Mouse (Mus musculus): ENCODE data around the gene Hist1h2bb. TPM values are rescaled to one million over a fixed set of nuclear protein-coding genes. Genes with fewer than 3 reads are reported as not detected.
"Not testable (repeated sequence)": the region's sequence is repeated elsewhere in the genome, so short reads cannot be mapped to it uniquely, and the experiment has no call there.

Hist1h2bb gene
- polyA plus RNA-seq, 1 experiment from 2014 or later, result 5.5 TPM

- Histone ChIP-seq H3K27me3 (replicated peaks) (no peaks in the 10 kb centered on the region), H3K36me3 (no peaks in the 10 kb centered on the region), H3K9ac (peak overlapping the region; percentile 84), H3K27ac (peak overlapping the region; percentile 99), H3K4me1 (peaks cover 57% of the 10 kb centered on the region), H3K4me2 (peak overlapping the region; percentile 72), H3K9me3 (replicated peaks) (no peaks in the 10 kb centered on the region), H3K4me3 (peak overlapping the region; percentile 59)
- no peak for ATAC-seq
- 54% methylated on average over 4 of the region's 4 CpGs for WGBS (ENCODE audit: insufficient replicate concordance)
Measured at GRCm38 (mm10) chr13:23753314-23754078, 7.0 kb downstream of the Hist1h2bb start.

- H3K9me3 ChIP-seq (replicated peaks), result no peaks in the 10 kb centered on the region
- no peaks in the 10 kb centered on the region for H3K36me3 ChIP-seq
- peak overlapping the region; percentile 81 for H3K27ac ChIP-seq
- no peak overlapping the region for H3K4me3 ChIP-seq
- no peak overlapping the region for H3K4me2 ChIP-seq
- no peaks in the 10 kb centered on the region for H3K27me3 ChIP-seq (replicated peaks)
- ATAC-seq, result no peak
- peaks cover 59% of the 10 kb centered on the region for H3K4me1 ChIP-seq
- peak overlapping the region; percentile 63 for H3K9ac ChIP-seq
Measured at GRCm38 (mm10) chr13:23755000-23755399, 8.5 kb downstream of the Hist1h2bb start.

- under 1% methylated on average over 19 of the region's 22 CpGs for WGBS (ENCODE audit: insufficient replicate concordance)
- Histone ChIP-seq H3K36me3 (no peaks in the 10 kb centered on the region), H3K4me1 (peaks cover 66% of the 10 kb centered on the region), H3K27me3 (replicated peaks) (no peaks in the 10 kb centered on the region), H3K4me3 (peak within 1 kb of the TSS; percentile 48), H3K4me2 (peak within 1 kb of the TSS; percentile 90), H3K27ac (peak within 1 kb of the TSS; percentile 99), H3K9me3 (replicated peaks) (no peaks in the 10 kb centered on the region), H3K9ac (peak within 1 kb of the TSS; percentile 85)
- peak; percentile 72 for ATAC-seq
Measured at GRCm38 (mm10) chr13:23756790-23757189, 10.3 kb downstream of the Hist1h2bb start, which contains the start of gene Hist1h4b. Gene Hist1h4b, plus strand, starts transcription at chr13:23757013.

GRCm38 (mm10) chr13:23757211-23757773 lies 10.8 kb downstream of the Hist1h2bb start:
- H3K36me3 ChIP-seq, result no peaks in the 10 kb centered on the region
- peak overlapping the region; percentile 48 for H3K4me3 ChIP-seq
- peak; percentile 19 for ATAC-seq
- H3K27me3 ChIP-seq (replicated peaks), result no peaks in the 10 kb centered on the region
- H3K4me1 ChIP-seq, result peaks cover 66% of the 10 kb centered on the region
- no peaks in the 10 kb centered on the region for H3K9me3 ChIP-seq (replicated peaks)
- peak overlapping the region; percentile 85 for H3K9ac ChIP-seq
- WGBS (ENCODE audit: insufficient replicate concordance), result under 1% methylated on average over 17 of the region's 23 CpGs
- peak overlapping the region; percentile 99 for H3K27ac ChIP-seq
- H3K4me2 ChIP-seq, result peak overlapping the region; percentile 90

- peak overlapping the region; percentile 48 for H3K4me3 ChIP-seq
- H3K4me2 ChIP-seq, result peak overlapping the region; percentile 90
- H3K9ac ChIP-seq, result peak overlapping the region; percentile 85
- no peaks in the 10 kb centered on the region for H3K9me3 ChIP-seq (replicated peaks)
- WGBS (ENCODE audit: insufficient replicate concordance), result 36% methylated on average over 3 of the region's 3 CpGs
- H3K4me1 ChIP-seq, result peaks cover 67% of the 10 kb centered on the region
- H3K36me3 ChIP-seq, result no peaks in the 10 kb centered on the region
- no peak for ATAC-seq
- H3K27ac ChIP-seq, result peak overlapping the region; percentile 99
- H3K27me3 ChIP-seq (replicated peaks), result no peaks in the 10 kb centered on the region
Measured at GRCm38 (mm10) chr13:23757921-23758320, 11.4 kb downstream of the Hist1h2bb start.

GRCm38 (mm10) chr13:23759251-23759771 lies 12.8 kb downstream of the Hist1h2bb start:
- Histone ChIP-seq H3K27ac (peak overlapping the region; percentile 99), H3K4me3 (peak overlapping the region; percentile 63; the same call in 1 of the 2 replicates), H3K27me3 (replicated peaks) (no peaks in the 10 kb centered on the region), H3K9me3 (replicated peaks) (no peaks in the 10 kb centered on the region), H3K9ac (peak overlapping the region; percentile 85), H3K4me1 (peaks cover 69% of the 10 kb centered on the region), H3K36me3 (no peaks in the 10 kb centered on the region), H3K4me2 (peak overlapping the region; percentile 90)
- 86% methylated on average over 3 of the region's 3 CpGs for WGBS (ENCODE audit: insufficient replicate concordance)
- ATAC-seq, result no peak

GRCm38 (mm10) chr13:23759916-23760239 lies 13.3 kb downstream of the Hist1h2bb start:
- 43% methylated on average over 1 of the region's 1 CpGs for WGBS (ENCODE audit: insufficient replicate concordance)
- Histone ChIP-seq H3K4me1 (peaks cover 75% of the 10 kb centered on the region), H3K27me3 (replicated peaks) (no peaks in the 10 kb centered on the region), H3K36me3 (no peaks in the 10 kb centered on the region), H3K4me2 (peak overlapping the region; percentile 90), H3K4me3 (peak overlapping the region; percentile 63), H3K27ac (peak overlapping the region; percentile 99), H3K9ac (peak overlapping the region; percentile 85), H3K9me3 (replicated peaks) (no peaks in the 10 kb centered on the region)
- ATAC-seq, result no peak

- Histone ChIP-seq H3K4me3 (peak overlapping the region; percentile 63), H3K9ac (peak overlapping the region; percentile 85), H3K4me1 (peaks cover 75% of the 10 kb centered on the region), H3K27ac (peak overlapping the region; percentile 99), H3K4me2 (peak overlapping the region; percentile 90), H3K36me3 (no peaks in the 10 kb centered on the region), H3K27me3 (replicated peaks) (no peaks in the 10 kb centered on the region), H3K9me3 (replicated peaks) (no peaks in the 10 kb centered on the region)
- no peak for ATAC-seq
- under 1% methylated on average over 22 of the region's 27 CpGs for WGBS (ENCODE audit: insufficient replicate concordance)
Measured at GRCm38 (mm10) chr13:23760240-23760971, 13.9 kb downstream of the Hist1h2bb start.

GRCm38 (mm10) chr13:23760972-23761864 lies 14.7 kb downstream of the Hist1h2bb start, which contains the start of gene Hist1h4a:
Gene Hist1h4a, minus strand, starts transcription at chr13:23761230.
- Histone ChIP-seq H3K4me2 (peak within 1 kb of the TSS; percentile 90), H3K4me3 (peak within 1 kb of the TSS; percentile 63), H3K27ac (peak within 1 kb of the TSS; percentile 99), H3K36me3 (no peaks in the 10 kb centered on the region), H3K4me1 (peaks cover 73% of the 10 kb centered on the region), H3K9ac (peak within 1 kb of the TSS; percentile 92), H3K9me3 (replicated peaks) (no peaks in the 10 kb centered on the region), H3K27me3 (replicated peaks) (no peaks in the 10 kb centered on the region)
- WGBS (ENCODE audit: insufficient replicate concordance), result under 1% methylated on average over 69 of the region's 72 CpGs
- peak; percentile 64 for ATAC-seq

- Histone ChIP-seq H3K4me3 (peak within 1 kb of the TSS; percentile 63), H3K4me1 (peaks cover 79% of the 10 kb centered on the region), H3K4me2 (peak within 1 kb of the TSS; percentile 90), H3K27ac (peak within 1 kb of the TSS; percentile 99), H3K9ac (peak within 1 kb of the TSS; percentile 92)
- WGBS (ENCODE audit: insufficient replicate concordance), result under 1% methylated on average over 32 of the region's 52 CpGs
- H3K27me3 ChIP-seq (replicated peaks); H3K36me3 ChIP-seq; H3K9me3 ChIP-seq (replicated peaks): not testable (repeated sequence)
- peak; percentile 59 for ATAC-seq
Measured at GRCm38 (mm10) chr13:23761871-23762821, 15.6 kb downstream of the Hist1h2bb start, which contains the start of gene Hist1h3a. Gene Hist1h3a, minus strand, starts transcription at chr13:23762386.
